9 mouse cellular contexts compared by ENCODE assay signal in genomic region chr8:110940682-110941452, GRCm38 (mm10). TPM values are rescaled to one million over a fixed set of nuclear protein-coding genes. Genes with fewer than 3 reads are reported as not detected.
DNase-seq lines count a peak whose midpoint lies in the region; ATAC-seq and TF ChIP-seq lines count a peak whose summit lies in the region.
"Had no signal": no experiment of that assay in that cellular context is flagged by ENCODE, and none has a peak within 500 bp of the region (broad histone marks: within the 10 kb centered on the region; RNA-seq: fewer than 3 reads in every experiment).

No protein-coding gene starts in this region.

- 78% methylated on average over 15 of the region's 15 CpGs for WGBS in olfactory bulb, adult 2 months

- H3K4me1 ChIP-seq in olfactory bulb, adult 2 months (ENCODE audit: control insufficient read depth, insufficient read depth, low read length), result peaks cover 35% of the 10 kb centered on the region

- ATAC-seq in cerebellum, adult (ENCODE audit: insufficient number of reproducible peaks, low FRiP score, low TSS enrichment), result peak; percentile 80

- intact Hi-C loops in left cerebral cortex, adult 2 months (cut with DNase I), result no loop called here
- intact Hi-C loops in left cerebral cortex, postnatal 10 days (cut with DNase I), result no loop called here
- intact Hi-C loops in gastrocnemius, postnatal 14 days (cut with DNase I; ENCODE audit: low total_unique reads), result no loop called here

- peak overlapping the region; percentile 9; the same call in 1 of the 2 replicates for H3K27ac ChIP-seq in left cerebral cortex, adult 2 months
- peak overlapping the region; percentile 35; the same call in 1 of the 2 replicates for H3K27ac ChIP-seq in olfactory bulb, adult 2 months (ENCODE audit: insufficient read depth, low read depth, low read length)

- TF ChIP-seq CTCF in left cerebral cortex, adult 2 months (IDR thresholded peaks at IDR 0.05), result no peak
- TF ChIP-seq CTCF in olfactory bulb, adult 2 months (IDR thresholded peaks at IDR 0.05; ENCODE audit: insufficient read depth, low read depth, low read length), result no peak

- no peak for TF ChIP-seq POLR2A in olfactory bulb, adult 2 months (IDR thresholded peaks at IDR 0.05; ENCODE audit: insufficient read depth, low read depth, low read length)

- DNase-seq in cerebellum, postnatal 4 days (ENCODE audit: low spot score in 2 of 2), result no peak
- DNase-seq in left cerebral cortex, adult 2 months (ENCODE audit: extremely low spot score in 1 of 2, low spot score in 2 of 2), result no peak
- DNase-seq in left cerebral cortex, postnatal 10 days (ENCODE audit: extremely low spot score in 1 of 2, low spot score in 2 of 2), result no peak
- peak; percentile 81 to 92 for DNase-seq in cerebellum, postnatal 14 days
- DNase-seq in gastrocnemius, postnatal 14 days, result no peak
- DNase-seq in adrenal gland, postnatal 4 days (ENCODE audit: low spot score in 2 of 2), result no peak
- DNase-seq: spleen, adult 18-20 months had no signal

- no peak overlapping the region for H3K4me3 ChIP-seq in left cerebral cortex, adult 2 months
- no peak overlapping the region for H3K4me3 ChIP-seq in olfactory bulb, adult 2 months (ENCODE audit: insufficient read depth, low read depth, low read length)

RNA-seq across cellular contexts. Expression of gene St3gal2, which starts 21.1 kb away (rescaled TPM):
- total RNA-seq in left cerebral cortex, adult 2 months (2021), result 10 to 100 TPM; 88.4 to 97.4 TPM
- total RNA-seq in left cerebral cortex, postnatal 10 days (2021), result 10 to 100 TPM; 85.5 to 86.1 TPM
- not detected in 2 replicates for polyA plus RNA-seq in olfactory bulb, adult 2 months (2012; ENCODE audit: insufficient read depth, insufficient read length, low replicate concordance, missing spikeins)
- 10 to 100 TPM; 32.0 to 35.6 TPM for total RNA-seq in gastrocnemius, postnatal 14 days (2021)
- total RNA-seq in adrenal gland, postnatal 4 days (2021), result 10 to 100 TPM; 26.8 to 30.5 TPM

RNA-seq across cellular contexts. Expression of gene Fuk, which starts 38.6 kb away (rescaled TPM):
- 10 to 100 TPM; 20.7 to 21.0 TPM for total RNA-seq in left cerebral cortex, adult 2 months (2021)
- 10 to 100 TPM; 11.5 to 12.0 TPM for total RNA-seq in left cerebral cortex, postnatal 10 days (2021)
- polyA plus RNA-seq in olfactory bulb, adult 2 months (2012; ENCODE audit: insufficient read depth, insufficient read length, low replicate concordance, missing spikeins), result not detected in 2 replicates
- total RNA-seq in gastrocnemius, postnatal 14 days (2021), result 1 to 10 TPM; 3.3 to 4.1 TPM
- 10 to 100 TPM in 1 of 2 experiments, 1 to 10 TPM in 1; 8.9 to 10.9 TPM for total RNA-seq in adrenal gland, postnatal 4 days (2021)

RNA-seq across cellular contexts. Expression of gene Ddx19a, which starts 56.7 kb away (rescaled TPM):
- total RNA-seq in left cerebral cortex, adult 2 months (2021), result 10 to 100 TPM; 26.8 to 26.9 TPM
- total RNA-seq in left cerebral cortex, postnatal 10 days (2021), result 10 to 100 TPM; 30.9 to 34.4 TPM
- polyA plus RNA-seq in olfactory bulb, adult 2 months (2012; ENCODE audit: insufficient read depth, insufficient read length, low replicate concordance, missing spikeins), result not detected in 2 replicates
- 10 to 100 TPM; 29.8 to 31.2 TPM for total RNA-seq in gastrocnemius, postnatal 14 days (2021)
- total RNA-seq in adrenal gland, postnatal 4 days (2021), result 10 to 100 TPM; 55.4 to 62.8 TPM

Comparison
In these comparisons a context has a peak if more than half of its experiments do, and no peak if none do; other contexts are left out.
1. DNase-seq: peak in cerebellum, postnatal 14 days (2 of 2); none in cerebellum, postnatal 4 days (0 of 2), left cerebral cortex, adult 2 months (0 of 2), left cerebral cortex, postnatal 10 days (0 of 2), gastrocnemius, postnatal 14 days (single experiment) and adrenal gland, postnatal 4 days (0 of 2).